Mouse (Mus musculus) megakaryocyte, embryonic 14.5 days (primary cell): ENCODE measurements at regions not wholly inside any gene's neighbourhood (a gene's known extent, or its start where the extent isn't known, plus 50 kb on each side); places are given as distances from the start of the nearest gene placed in this dataset.

Experiments used
- FLI1 ChIP-seq: IDR thresholded peaks from 2 replicates; pipeline ENCODE4 v1.6.1; 2012; ENCODE audit warnings: low read length, inconsistent platforms, mixed read lengths
- GATA1 ChIP-seq: IDR thresholded peaks from 3 replicates; pipeline ENCODE4 v1.6.1; 2012; ENCODE audit warnings: mixed read lengths, low read length, inconsistent platforms, borderline replicate concordance

GRCm38 (mm10) chr5:149947491-149947890 is 71.0 kb upstream of the Rxfp2 start:
- TF ChIP-seq GATA1 (no peak), FLI1 (no peak)
